Mouse (Mus musculus): ENCODE measurements around the gene Slc25a44. TPM values are rescaled to one million over a fixed set of nuclear protein-coding genes. Genes with fewer than 3 reads are reported as not detected.

Slc25a44 gene
- polyA plus RNA-seq, 1 experiment: 13.5 TPM

DNA sequence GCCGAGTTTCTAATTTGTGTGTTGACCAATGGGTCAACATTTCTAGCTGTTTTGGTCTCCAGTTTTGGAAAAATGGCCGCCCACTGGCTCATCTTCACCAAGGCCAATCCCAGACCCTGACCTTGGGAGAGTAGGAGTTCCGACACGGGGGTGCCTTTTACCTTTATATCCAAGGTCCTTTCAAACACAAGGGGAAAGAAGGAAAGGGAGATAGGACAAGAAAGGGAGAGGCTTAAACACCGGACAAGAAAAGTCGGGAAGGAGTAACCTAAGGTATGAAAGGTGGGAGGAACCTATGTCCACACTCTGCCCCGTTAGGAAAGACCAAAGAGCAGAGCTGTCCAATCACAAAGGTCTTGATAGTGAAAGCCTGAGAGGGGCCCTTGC lies 14.3 kb downstream of the Slc25a44 start:
- Histone ChIP-seq H3K9ac (ENCODE audit: low read depth, poor library complexity, severe bottlenecking) (peak overlapping the region; percentile 70), H3K4me1 (ENCODE audit: control insufficient read depth, insufficient read depth, low read length) (peaks cover 3% of the 10 kb centered on the region), H3K4me3 (ENCODE audit: low read depth, low read length) (peak overlapping the region; percentile 67), H3K27ac (ENCODE audit: insufficient read depth, low read length) (peak overlapping the region; percentile 79), H3K27me3 (ENCODE audit: control insufficient read depth, insufficient read depth, low read length, poor library complexity, severe bottlenecking) (no peaks in the 10 kb centered on the region), H3K36me3 (ENCODE audit: control insufficient read depth, insufficient read depth, low read length, poor library complexity, severe bottlenecking) (no peaks in the 10 kb centered on the region), H3K9me3 (replicated peaks; ENCODE audit: control insufficient read depth, insufficient read depth, low read length, poor library complexity, severe bottlenecking) (no peaks in the 10 kb centered on the region)
- no peak for TF ChIP-seq POLR2A (IDR thresholded peaks at IDR 0.05; ENCODE audit: insufficient read depth, low read length)
- TF ChIP-seq EP300 (IDR thresholded peaks at IDR 0.05; ENCODE audit: insufficient read depth, low read depth, low read length): no peak
- no peak for TF ChIP-seq CTCF (IDR thresholded peaks at IDR 0.05; ENCODE audit: low read depth, low read length)

DNA sequence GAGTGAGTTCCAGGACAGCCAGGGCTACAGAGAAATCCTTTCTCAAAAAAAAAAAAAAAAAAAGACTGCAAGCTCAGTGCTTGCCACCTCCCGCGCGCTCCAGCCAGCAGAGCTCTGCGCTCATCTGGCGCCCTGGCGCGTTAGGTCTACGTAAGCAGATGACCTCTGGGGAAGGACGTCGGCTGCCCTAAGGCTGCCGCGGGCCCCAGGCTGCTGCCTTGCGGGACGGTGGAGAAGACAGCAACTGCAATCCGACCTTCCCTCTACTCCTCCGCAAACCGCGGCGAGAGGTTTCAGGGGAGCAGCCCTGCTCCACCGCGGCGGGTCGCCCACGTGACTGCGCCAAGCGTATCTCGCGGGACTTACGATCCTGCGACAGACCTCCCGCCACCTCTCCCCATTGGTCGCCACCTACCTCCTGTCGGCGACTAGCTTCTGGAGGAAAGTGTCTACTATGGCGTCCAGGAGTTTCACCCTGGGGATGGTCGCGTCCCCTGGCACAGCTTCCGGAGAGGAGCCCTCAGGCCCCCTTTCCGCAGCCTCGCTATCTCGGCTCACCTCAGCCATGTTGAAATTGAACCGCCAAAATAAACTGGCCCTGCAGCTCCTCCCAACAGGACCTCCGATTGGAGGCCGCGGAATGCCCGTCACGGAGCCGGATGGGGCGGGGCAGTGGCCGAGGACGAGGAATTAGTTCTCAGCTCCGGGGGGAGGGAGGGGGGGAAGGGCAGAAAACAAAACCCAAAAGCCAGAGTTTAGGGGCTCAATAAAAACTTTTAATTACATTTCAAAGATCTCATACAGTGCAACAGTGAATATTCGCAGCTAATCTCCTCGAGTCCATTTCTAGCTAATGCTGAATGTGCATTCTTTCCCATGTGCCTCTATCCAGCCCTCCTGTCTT lies 14.9 kb downstream of the Slc25a44 start, which contains the start of gene Pmf1:
Gene Pmf1 (minus strand): TSS at position 591 of the 904 bp plus-strand sequence.
- Histone ChIP-seq H3K9ac (ENCODE audit: low read depth, poor library complexity, severe bottlenecking) (peak within 1 kb of the TSS; percentile 70), H3K27me3 (ENCODE audit: control insufficient read depth, insufficient read depth, low read length, poor library complexity, severe bottlenecking) (no peaks in the 10 kb centered on the region), H3K4me1 (ENCODE audit: control insufficient read depth, insufficient read depth, low read length) (peaks cover 3% of the 10 kb centered on the region), H3K4me3 (ENCODE audit: low read depth, low read length) (peak within 1 kb of the TSS; percentile 71), H3K36me3 (ENCODE audit: control insufficient read depth, insufficient read depth, low read length, poor library complexity, severe bottlenecking) (no peaks in the 10 kb centered on the region), H3K9me3 (replicated peaks; ENCODE audit: control insufficient read depth, insufficient read depth, low read length, poor library complexity, severe bottlenecking) (no peaks in the 10 kb centered on the region), H3K27ac (ENCODE audit: insufficient read depth, low read length) (peak within 1 kb of the TSS; percentile 79)
- TF ChIP-seq EP300 (IDR thresholded peaks at IDR 0.05; ENCODE audit: insufficient read depth, low read depth, low read length) (no peak), POLR2A (IDR thresholded peaks at IDR 0.05; ENCODE audit: insufficient read depth, low read length) (peak; percentile 96)

DNA sequence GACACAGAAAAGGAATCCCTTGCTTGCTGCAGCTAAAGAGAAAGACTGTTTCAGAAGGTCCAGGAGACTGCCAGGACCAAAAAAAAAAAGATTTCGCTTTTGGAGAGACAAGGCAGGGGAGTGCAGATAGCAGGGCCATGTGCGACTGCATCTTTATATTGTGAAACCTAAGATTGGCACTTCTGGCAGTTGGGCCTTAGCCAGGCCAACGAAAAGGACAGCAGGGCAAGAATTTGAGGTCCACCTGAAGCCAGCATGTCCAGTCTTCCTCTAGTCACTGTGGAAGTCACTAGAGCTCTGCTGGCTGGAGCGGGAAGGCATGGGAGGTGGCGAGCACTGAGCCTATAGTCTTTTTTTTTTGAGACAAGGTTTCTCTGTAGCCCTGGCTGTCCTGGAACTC lies 16.0 kb downstream of the Slc25a44 start:
- Histone ChIP-seq H3K9me3 (replicated peaks; ENCODE audit: control insufficient read depth, insufficient read depth, low read length, poor library complexity, severe bottlenecking) (no peaks in the 10 kb centered on the region), H3K9ac (ENCODE audit: low read depth, poor library complexity, severe bottlenecking) (peak overlapping the region; percentile 70), H3K36me3 (ENCODE audit: control insufficient read depth, insufficient read depth, low read length, poor library complexity, severe bottlenecking) (peaks cover under 1% of the 10 kb centered on the region; the same call in 1 of the 2 replicates), H3K4me3 (ENCODE audit: low read depth, low read length) (peak overlapping the region; percentile 71), H3K27me3 (ENCODE audit: control insufficient read depth, insufficient read depth, low read length, poor library complexity, severe bottlenecking) (no peaks in the 10 kb centered on the region), H3K4me1 (ENCODE audit: control insufficient read depth, insufficient read depth, low read length) (peaks cover 3% of the 10 kb centered on the region), H3K27ac (ENCODE audit: insufficient read depth, low read length) (no peak overlapping the region)
- TF ChIP-seq EP300 (IDR thresholded peaks at IDR 0.05; ENCODE audit: insufficient read depth, low read depth, low read length): no peak
- no peak for TF ChIP-seq CTCF (IDR thresholded peaks at IDR 0.05; ENCODE audit: low read depth, low read length)
- no peak for TF ChIP-seq POLR2A (IDR thresholded peaks at IDR 0.05; ENCODE audit: insufficient read depth, low read length)

GRCm38 (mm10) chr3:88407529-88407928 lies 17.4 kb downstream of the Slc25a44 start:
- H3K4me1 ChIP-seq (ENCODE audit: control insufficient read depth, insufficient read depth, low read length): peaks cover 3% of the 10 kb centered on the region
- no peaks in the 10 kb centered on the region for H3K9me3 ChIP-seq (replicated peaks; ENCODE audit: control insufficient read depth, insufficient read depth, low read length, poor library complexity, severe bottlenecking)
- no peak overlapping the region for H3K9ac ChIP-seq (ENCODE audit: low read depth, poor library complexity, severe bottlenecking)
- H3K27me3 ChIP-seq (ENCODE audit: control insufficient read depth, insufficient read depth, low read length, poor library complexity, severe bottlenecking): no peaks in the 10 kb centered on the region
- TF ChIP-seq CTCF (IDR thresholded peaks at IDR 0.05; ENCODE audit: low read depth, low read length): no peak
- TF ChIP-seq EP300 (IDR thresholded peaks at IDR 0.05; ENCODE audit: insufficient read depth, low read depth, low read length): no peak
- TF ChIP-seq POLR2A (IDR thresholded peaks at IDR 0.05; ENCODE audit: insufficient read depth, low read length): no peak
- H3K36me3 ChIP-seq (ENCODE audit: control insufficient read depth, insufficient read depth, low read length, poor library complexity, severe bottlenecking): peaks cover 4% of the 10 kb centered on the region; the same call in 1 of the 2 replicates
- H3K27ac ChIP-seq (ENCODE audit: insufficient read depth, low read length): no peak overlapping the region
- no peak overlapping the region for H3K4me3 ChIP-seq (ENCODE audit: low read depth, low read length)

DNA sequence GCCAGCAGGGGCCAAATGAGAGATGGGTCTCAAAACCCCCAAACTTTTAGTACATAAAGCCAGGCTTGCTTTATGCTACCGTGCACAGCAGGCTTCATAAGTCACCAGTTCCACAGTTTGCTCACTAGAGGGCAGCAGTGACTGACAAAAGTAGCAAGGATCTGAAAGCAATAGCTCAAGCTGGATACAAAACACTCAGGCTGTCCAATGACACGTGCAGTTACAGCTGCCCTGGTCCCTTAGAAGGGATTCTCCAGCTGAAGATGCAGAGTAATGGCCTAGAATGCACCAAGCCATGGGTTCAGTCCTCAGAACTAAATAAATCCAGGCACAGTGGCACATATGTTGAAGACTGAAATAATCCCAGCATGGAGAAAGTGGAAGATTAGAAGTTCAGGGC lies 17.8 kb downstream of the Slc25a44 start:
- Histone ChIP-seq H3K27me3 (ENCODE audit: control insufficient read depth, insufficient read depth, low read length, poor library complexity, severe bottlenecking) (no peaks in the 10 kb centered on the region), H3K4me1 (ENCODE audit: control insufficient read depth, insufficient read depth, low read length) (peaks cover 3% of the 10 kb centered on the region), H3K9ac (ENCODE audit: low read depth, poor library complexity, severe bottlenecking) (no peak overlapping the region), H3K9me3 (replicated peaks; ENCODE audit: control insufficient read depth, insufficient read depth, low read length, poor library complexity, severe bottlenecking) (no peaks in the 10 kb centered on the region), H3K4me3 (ENCODE audit: low read depth, low read length) (no peak overlapping the region), H3K27ac (ENCODE audit: insufficient read depth, low read length) (no peak overlapping the region), H3K36me3 (ENCODE audit: control insufficient read depth, insufficient read depth, low read length, poor library complexity, severe bottlenecking) (peaks cover 4% of the 10 kb centered on the region; the same call in 1 of the 2 replicates)
- TF ChIP-seq CTCF (IDR thresholded peaks at IDR 0.05; ENCODE audit: low read depth, low read length) (peak; percentile 54), EP300 (IDR thresholded peaks at IDR 0.05; ENCODE audit: insufficient read depth, low read depth, low read length) (no peak), POLR2A (IDR thresholded peaks at IDR 0.05; ENCODE audit: insufficient read depth, low read length) (no peak)

Measured in ES-Bruce4 (cell line).